Mouse (Mus musculus): ENCODE data around the gene Fbxl5. TPM values are rescaled to one million over a fixed set of nuclear protein-coding genes. Genes with fewer than 3 reads are reported as not detected.

Gene Fbxl5
- polyA plus RNA-seq, 2 experiments from 2014 or later, result 53.9 to 59.6 TPM

DNA sequence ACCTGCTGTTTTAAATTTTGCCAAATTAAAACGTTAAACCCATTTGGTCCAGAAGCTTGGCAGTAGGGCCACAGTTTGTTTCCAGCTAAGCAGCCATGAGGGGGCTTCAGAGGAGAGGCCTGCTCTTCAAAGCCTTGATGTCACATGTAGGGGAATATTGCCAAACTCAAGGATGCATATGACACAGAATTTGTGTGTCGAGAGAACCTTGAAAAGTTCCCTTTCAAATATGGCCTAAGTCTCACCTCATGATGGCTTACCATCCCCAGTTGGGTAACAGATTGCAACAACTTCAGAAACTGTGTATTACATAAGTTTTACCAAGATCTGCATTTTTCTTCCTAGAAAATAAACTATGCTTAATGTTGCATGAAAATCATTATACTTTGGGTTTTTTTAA lies 5.4 kb upstream of the Fbxl5 start:
- ATAC-seq, result no peak

DNA sequence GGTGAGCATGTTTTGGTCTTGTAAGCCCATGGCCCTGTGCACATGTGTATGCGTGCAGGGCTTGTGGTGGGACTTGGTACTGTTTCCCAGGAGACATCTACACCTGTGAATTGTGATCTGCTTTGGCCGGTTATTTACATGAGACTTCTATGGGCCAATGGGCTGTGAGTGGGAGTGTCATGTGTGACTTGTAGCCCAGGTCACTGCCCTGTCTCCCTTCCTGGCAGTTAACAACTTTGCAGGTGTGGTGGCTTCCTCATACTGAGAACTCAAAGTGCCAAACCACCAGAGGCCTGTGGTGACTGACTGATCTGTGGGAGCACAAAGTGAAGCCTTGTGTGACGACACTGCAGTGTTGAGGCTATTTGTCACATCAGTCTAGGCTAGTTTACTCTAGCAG lies 3.1 kb upstream of the Fbxl5 start:
- no peak for ATAC-seq

DNA sequence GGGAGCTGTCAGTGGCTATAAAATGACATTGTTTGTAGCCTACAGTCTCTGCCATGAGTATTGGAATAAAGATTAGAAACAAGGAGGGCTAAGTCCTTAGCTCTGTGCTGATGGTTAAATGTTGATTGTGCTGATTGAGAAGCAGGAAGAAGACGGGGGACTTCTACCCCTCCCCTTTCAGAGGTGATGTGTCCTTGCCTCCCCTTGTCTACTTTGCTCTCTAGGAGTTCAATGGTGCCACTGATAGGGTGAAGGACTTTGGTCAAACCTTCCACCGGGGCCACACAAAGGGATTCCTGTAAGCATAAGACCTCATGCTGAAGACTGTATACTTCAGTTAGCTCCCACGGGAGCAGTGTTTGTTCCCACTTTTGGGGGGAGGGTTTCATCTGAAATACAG lies 1.4 kb upstream of the Fbxl5 start:
- ATAC-seq, result no peak

DNA sequence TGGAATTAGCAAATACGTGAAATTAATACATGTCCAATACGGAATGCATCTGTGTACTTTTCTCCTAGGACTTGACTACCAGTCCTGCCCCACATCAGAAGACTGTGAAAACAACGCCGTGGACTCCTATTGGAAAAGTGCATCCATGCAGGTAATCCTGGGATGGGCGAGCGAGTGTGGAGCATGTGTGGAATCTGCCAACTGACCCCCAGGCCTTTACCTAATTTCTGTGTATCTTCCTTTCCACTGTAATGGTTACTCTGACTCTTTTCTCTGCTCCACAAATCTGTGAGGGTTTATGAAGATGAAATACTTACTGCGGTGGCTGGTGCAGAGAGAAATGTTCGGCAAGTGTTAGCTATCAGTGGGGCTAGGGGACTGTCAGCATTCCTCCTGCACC lies 761 bp upstream of the Fbxl5 start:
- no peak for ATAC-seq

DNA sequence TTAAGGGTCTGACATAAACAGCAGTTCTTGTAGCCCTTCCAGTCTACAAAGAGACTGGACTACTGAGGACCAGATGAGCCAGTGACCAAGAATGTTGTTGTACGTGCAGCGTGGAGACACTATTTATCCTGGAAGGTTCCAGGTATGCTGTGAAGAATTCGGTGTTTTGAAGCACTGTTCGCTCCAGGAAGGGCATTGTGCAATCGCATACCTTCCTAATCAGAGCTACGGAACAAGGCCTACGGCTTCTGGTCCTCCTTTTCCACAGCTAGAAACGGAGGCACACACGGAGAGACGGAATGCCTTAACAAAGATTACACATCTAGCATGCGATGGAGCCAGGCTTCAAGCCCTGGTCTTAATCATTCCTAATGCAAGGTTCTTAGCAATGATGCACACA lies 653 bp downstream of the Fbxl5 start:
- no peak for ATAC-seq

DNA sequence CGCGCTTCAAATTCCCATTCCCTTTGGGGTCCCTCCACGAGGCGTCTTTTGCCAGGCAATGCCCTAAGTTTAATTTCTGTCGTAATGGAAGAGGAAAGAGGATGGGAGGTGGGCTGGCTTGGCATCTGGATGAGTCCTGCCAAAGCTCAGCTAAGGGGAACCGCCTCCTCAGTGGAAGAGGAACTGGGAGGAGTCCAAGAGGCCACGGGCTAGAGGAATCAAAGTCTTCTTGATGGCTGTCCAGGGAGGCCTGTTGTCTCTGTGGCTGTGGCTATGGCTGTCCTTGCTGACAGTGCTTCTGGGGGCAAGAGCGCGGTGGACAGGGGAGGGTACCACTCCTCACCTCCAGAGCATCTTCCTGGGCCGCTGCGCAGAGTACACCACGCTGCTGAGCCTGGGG lies 2.7 kb downstream of the Fbxl5 start, which contains the start of gene Bst1:
TSS of gene Bst1 (plus strand) at position 191 of the 400 bp plus-strand sequence.
- no peak for ATAC-seq

DNA sequence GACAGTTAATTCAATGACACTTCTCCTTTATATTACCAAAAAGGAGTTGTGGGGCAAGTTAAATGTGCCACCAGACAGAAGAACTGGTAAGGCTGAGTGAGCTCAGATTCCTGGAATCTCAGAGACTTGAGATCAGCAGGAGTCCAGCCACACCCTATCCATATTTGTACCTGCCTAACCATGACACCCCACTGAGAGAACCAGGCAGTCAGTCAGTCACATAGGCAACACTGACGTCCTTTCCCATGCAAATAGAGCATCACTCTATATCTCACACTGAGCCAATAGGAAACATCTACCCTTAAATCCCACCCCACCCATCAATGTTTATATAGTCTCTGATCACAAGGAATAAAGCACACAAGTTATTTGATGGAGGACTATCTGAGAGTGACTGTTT lies 5.7 kb downstream of the Fbxl5 start:
- ATAC-seq, result no peak

DNA sequence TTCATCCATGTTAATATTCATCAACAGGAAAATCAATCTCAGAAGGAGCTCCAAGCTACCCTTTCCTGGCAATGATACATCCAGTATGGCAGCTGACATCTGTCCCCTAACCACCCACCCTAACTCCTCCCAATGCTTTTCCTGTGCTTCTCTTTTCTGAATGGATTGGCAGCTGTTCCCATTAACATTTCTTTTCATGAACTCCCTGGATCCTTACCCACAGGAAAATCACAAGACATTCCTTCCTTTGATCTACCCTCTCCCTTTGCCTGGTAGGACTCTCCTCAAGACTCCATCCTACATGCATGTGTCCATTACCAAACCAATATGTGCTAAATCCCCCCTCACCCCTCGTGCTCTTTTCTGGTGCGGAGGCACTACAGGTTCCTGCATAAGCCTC lies 6.9 kb downstream of the Fbxl5 start:
- no peak for ATAC-seq

DNA sequence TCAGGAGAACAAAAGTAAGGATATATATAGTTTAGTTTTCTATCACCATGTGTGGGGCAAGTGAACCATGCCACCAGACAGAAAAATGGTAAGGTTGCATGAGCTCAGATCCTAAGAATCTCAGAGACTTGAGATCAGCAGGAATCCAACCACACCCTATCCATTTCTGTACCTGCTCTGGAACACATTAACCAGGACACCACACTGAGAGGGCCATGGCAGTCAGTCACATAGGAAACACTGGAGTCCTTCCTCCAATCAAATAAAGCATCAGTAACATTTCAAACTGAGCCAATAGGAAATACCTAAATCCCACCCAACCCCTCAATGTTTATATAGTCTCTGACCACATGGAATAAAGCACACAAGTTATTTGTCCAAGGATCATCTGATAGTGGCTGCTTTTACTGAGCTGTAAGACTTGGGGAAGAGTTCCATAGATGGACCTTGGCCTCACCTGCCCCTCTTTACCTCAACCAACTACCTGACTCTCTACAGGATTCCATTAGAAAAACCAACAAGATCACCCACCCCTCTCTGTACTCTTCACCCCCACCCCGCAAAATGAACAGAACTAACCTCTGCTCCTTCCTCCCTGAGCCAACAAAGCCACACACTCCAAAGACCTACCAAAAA lies 10.9 kb downstream of the Fbxl5 start:
- ATAC-seq, result no peak

DNA sequence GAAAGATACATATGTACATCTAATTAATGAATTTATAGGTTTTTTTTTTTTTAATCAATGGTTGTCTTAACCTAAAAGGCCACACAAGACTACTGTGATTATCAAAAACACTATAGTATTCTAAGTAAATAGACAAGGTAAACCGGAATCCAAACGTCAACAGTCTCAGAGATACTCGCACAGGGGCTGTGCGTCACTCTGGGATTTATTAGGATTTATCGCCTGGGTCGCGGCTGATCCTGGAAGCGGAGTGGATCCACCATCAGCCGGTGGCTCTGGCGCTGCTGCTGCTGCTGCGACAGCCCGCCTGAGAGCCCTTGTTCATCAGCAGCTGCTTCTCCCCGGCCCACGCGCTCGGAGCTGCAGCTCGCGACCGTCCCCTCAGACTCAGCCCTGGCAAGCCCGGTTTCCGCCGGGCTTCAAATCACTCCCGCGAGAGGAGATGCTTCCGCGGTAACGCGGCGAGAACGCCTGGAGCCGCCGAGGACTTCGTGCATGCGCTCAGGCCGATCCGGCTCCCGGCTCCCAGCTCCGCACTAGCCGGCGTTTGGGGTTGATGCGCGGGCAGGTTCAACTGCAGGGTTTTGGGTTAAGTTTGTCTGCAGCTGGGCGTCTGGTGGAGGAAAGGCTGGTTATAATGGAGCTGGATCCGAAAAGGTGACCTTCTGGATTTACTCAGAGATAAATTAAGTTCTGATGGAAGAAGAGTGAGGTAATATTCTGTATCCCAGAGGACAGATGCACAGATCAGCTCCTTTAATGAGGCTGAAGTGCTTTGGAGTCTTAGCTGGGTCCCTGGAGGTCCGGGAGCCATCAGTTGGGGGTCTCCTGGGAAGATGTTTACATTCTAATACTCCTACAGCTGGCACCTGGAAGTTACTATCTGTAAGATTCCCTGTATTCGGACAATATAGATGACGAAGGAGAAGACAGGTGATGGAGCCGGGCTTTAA lies 13.4 kb downstream of the Fbxl5 start:
- ATAC-seq, result peak; percentile 99

DNA sequence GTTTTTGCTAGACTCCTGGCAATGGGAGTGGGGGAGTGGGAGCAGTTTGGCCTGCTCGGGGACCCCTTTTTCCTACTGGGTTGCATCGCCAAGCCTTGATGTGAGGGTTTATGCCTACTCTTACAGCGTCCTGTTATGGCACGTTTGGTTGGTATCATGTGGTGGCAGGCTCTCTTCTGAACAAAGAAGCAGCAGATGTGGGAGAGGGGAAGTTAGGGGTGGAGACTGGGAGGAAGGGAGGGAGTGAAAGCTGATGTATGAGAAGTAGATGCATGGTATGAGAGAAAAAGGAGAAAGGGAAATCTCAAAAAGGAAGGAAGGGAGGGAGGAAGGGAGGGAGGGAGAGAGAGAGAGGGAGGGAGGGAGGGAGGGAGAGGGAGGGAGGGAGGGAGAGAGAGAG lies 14.5 kb downstream of the Fbxl5 start:
- no peak for ATAC-seq

DNA sequence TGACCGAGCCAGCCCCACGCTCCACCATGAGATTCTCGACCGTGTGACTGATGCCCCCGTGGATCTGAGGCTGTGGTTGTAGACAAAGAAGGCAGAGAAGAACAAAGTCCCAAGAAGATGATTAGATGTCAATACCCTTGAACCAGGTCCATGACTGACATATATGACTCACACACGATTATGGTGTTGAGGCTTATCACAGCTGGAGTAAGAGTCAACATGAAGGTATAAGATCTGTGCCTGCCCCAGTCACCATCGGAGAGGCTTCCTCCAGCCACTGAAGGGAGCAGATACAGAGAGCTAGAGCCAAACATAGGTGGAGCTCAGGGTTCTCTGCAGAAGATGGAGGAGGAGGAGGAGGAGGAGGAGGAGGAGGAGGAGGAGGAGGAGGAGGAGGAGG lies 15.1 kb downstream of the Fbxl5 start:
- no peak for ATAC-seq

DNA sequence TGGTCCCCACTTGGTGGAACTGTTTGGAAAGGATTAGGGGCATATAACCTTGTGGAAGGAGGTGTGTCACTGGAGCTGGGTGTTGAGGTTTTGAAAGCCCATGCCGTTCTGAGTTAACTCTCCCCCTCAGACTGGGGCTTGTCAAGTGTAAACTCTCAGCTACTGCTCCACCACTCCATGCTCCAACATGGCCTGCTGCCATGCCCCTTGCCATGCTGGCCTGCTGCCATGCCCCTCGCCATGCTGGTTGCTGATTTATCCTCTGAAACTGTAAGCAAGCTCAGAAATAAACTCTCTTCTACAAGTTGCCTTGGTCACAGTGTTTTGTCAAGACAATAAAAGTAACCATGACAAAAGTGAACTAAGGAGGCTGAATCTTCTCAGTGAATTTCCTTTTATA lies 16.0 kb downstream of the Fbxl5 start:
- no peak for ATAC-seq

DNA sequence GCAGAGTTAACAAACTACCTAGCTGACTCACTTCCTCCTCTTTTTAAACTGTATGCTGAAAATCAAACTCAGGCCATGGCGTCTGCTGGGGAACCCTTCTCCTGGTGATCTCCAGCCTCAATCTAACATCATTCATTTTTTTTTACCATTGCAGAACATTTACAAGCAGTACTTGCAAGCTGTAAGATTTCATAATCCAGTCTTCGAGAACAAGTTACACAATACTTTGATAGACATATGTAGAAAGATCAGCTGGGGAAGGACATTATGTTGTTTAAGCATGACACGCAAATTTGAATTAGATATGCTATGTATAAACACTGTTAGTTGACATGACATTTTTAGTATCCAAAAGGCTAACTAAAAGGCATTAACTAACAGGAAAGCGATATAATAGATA lies 19.6 kb downstream of the Fbxl5 start:
- no peak for ATAC-seq

DNA sequence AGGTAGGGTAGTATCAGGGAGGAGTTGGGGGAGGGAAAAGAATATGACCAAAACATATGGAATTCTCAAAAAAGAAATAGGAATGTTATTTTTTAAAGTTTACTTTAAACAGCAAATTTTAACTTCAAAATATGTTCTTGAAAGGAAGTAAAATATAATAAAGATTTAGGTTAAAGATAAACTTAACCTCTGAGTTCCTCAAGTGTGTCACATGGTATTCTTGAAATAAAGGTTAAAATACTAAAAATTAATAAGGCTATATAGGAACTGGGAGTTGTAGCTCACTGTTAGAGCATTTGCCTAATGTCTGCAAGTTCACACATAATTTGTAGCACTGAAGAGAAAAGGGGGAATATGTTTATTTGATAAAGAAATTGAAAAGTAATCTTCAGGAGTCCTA lies 20.2 kb downstream of the Fbxl5 start:
- ATAC-seq, result no peak

DNA sequence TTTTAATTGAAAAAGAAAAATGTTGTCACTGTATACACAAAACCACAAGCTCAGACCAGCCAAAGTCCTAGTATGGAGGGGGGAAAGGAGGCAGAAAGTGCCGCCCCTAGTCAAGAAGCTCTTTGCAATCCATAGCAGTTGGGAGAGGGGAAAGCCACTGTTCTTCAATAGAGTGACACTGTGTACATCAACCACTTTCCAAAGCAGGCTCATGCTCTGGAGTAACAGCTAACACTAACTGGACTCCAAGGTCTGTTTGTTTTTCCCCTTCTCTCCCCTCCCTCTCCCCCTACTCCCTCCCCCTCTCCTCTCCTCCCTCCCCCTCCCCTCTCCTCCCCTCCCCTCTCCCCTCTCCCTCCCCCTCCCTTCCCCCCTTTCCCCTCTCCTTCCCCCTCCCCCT lies 20.7 kb downstream of the Fbxl5 start:
- no peak for ATAC-seq

DNA sequence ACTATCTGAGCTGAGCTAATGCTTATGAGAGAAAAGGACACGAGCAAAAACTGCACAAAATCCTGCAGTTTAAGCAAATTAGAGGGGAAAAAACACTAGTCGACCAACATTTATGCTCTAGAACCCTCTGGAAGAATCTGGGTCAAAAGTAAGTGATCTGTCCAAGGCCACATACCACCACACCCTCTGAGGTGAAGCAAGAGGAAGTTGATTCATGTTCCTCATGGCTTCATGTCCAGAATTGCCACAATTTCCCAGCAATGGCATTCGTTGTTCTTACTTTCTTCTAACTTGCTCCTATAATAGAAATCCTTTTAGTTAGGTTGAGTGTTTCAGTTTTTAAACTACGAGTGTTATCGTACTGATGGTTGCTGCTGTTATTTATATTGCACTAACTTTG lies 21.9 kb downstream of the Fbxl5 start:
- ATAC-seq, result no peak

DNA sequence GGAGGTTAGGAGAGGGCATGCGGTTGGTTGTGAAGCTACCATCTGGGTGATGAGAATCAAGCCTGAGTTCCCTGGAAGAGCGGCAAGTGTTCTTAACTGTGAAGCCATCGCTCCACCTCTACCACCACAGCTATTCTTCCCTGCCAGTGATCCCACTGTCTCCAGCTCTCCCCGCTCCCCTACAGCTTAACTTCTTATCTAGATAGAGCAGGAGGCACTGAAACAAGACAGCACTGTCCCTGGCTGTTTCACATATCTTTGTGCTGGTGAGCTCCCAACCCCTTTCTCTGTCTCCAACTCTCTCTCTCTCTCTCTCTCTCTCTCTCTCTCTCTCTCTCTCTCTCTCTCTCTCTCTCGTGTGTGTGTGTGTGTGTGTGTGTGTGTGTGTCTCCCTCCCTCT lies 29.1 kb downstream of the Fbxl5 start:
- ATAC-seq, result no peak

DNA sequence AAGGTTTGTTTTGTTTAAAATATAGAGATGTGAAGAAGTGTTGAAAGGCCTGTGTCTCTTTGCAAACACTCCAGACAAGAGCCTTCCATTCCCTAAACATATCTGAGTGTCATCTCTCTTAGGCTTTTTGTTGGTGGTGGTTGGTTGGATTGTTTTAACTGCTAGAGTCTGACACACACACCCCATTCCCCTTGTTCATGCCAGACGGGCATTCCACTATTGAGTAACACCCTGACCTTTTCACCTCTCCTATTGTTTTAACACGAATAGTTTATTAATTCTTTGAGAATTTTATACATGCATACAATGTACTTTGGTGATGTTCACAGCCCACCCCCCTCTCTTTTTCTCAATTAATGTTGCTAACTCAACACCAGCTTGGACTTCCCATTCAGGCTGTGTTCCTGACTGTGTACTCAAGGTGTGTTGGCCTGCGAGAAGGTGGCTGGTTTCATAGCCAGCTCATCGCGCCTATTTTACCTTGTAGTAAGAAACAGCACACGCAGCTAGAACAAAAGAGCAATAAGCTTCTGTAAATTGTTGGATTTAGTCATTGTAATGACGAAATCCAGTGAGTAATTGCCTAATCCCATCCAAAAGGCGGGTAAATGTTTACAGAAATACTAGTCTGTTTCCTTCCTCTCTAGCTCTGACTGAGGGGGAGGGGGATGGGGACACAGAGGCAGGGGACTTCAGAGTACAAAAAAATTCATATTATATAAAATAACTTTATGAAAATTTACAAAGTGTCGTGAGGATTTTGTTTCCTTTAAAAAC lies 33.3 kb downstream of the Fbxl5 start:
- no peak for ATAC-seq

DNA sequence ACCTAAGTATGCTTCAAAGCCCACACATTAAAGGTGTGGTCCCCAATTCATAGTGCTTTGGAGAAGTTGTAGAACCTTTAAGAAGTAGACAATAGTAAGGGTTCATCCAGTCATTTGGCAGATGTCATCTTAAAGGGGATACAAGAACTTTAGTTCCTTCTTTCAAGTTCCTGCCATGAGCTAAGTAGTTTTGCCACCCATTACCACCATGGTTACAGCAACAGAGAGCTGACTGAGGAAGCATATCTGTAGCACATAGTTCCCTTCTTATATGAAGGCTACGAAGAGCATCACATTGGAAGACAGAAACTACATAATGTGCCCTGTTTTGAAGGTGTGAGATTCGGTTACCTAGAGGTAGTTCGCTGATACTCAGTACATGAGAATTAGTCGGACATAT lies 34.8 kb downstream of the Fbxl5 start:
- no peak for ATAC-seq

DNA sequence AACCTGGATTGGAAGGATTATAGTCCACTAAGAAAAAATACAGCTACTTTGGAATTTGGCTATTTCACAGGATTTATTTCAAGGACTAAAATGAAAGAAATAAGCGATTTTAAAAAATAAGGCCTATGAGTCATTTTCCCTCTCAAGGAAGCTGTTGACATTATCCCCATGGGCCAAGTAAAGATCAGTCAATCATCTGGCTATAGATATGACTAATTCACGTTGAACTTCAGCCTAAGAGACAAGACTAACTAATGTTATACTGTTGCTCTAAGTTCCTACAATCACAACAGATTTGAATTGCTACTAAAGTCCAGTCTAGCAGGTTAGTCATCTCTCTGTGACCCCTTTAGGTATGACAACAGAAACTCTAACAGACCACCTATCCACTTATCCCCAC lies 37.4 kb downstream of the Fbxl5 start:
- no peak for ATAC-seq

DNA sequence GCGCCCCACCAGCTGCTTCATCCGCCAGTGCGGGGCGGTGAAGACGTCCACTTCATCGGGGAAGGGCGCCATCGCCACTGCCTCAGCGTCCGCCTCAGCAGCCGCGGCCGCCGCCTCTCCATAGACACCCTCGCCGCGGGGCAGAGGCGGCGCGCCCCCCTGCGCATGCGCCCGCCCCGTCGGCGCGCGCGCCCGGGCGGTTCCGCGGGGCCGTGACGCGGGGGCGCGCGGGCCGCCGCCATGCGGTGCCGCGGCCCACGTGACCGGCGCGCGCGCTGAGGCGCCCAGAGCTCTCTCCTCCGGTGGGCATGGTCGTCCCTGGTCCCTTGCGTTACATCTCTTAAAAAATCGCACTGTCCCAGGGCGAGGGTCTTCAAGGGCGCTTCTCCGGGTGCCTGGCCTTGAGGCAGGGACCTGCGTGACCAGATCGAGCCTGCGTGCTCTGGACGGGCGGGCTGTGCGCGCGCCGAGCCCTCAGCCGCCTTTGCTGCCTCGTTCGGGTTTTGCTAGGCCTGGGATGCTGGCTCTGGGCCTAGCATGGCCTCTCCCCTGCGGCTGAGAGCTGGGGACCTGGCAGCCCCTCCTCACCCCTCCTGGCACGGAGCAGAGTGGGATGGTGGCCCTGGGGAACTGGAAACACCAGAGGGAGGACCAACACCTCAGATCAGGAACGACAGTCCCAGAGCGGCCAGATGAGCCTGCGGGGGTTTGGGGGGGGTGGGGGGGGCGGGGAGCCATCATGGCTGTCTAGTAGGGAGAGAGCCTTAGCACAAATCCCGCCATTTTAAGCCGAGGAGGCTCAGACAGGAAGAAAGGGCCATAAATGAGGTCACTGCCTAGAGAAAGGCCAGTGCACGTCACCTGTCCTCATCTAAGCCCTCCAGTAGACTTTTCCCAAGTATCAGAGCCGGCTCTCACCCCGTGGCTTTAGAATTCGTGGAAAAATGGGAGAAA lies 39.2 kb downstream of the Fbxl5 start:
- ATAC-seq, result peak; percentile 80

All from CD4-positive, CD25-positive, alpha-beta regulatory T cell, adult 4 months (primary cell).